Mouse (Mus musculus) frontal cortex, adult 2 months (tissue): ENCODE measurements around the gene Otogl. TPM values are rescaled to one million over a fixed set of nuclear protein-coding genes. Genes with fewer than 3 reads are reported as not detected.

Source experiments
- polyA plus RNA-seq: library from polyadenylated mRNA; depleted of rRNA; stranded (reverse); fragments of >200 nt; gene quantifications from 2 replicates; pipeline ENCODE4 v1.2.3, GENCODE M21; 2012; rRNA removed

Otogl gene
- polyA plus RNA-seq, 1 experiment: 0.90 TPM

Other genes starting within 250 kb of the Otogl start
- 0.02 and 0.04 TPM in 2 replicates for gene Ptprq, start 192.1 kb downstream of the Otogl start, polyA plus RNA-seq